Mouse (Mus musculus): ENCODE measurements around the gene Vat1. TPM values are rescaled to one million over a fixed set of nuclear protein-coding genes. Genes with fewer than 3 reads are reported as not detected.
"Not testable (repeated sequence)": the region's sequence is repeated elsewhere in the genome, so short reads cannot be mapped to it uniquely, and the experiment has no call there.

Vat1 gene
- polyA plus RNA-seq, 1 experiment, result 204 TPM

- TF ChIP-seq POLR2A (IDR thresholded peaks at IDR 0.05; ENCODE audit: borderline replicate concordance, extremely low read depth, insufficient read depth, insufficient read length, poor library complexity, severe bottlenecking) (no peak), CTCF (IDR thresholded peaks at IDR 0.05; ENCODE audit: borderline replicate concordance, extremely low read depth, insufficient read depth, insufficient read length) (peak; percentile 25; the same call in 1 of the 2 replicates)
- DNase-seq (ENCODE audit: low read depth), result no peak
Measured at GRCm38 (mm10) chr11:101450394-101450793, 15.6 kb downstream of the Vat1 start.

- not testable (repeated sequence) for DNase-seq (ENCODE audit: low read depth)
Measured at GRCm38 (mm10) chr11:101449596-101449995, 16.4 kb downstream of the Vat1 start.

GRCm38 (mm10) chr11:101448899-101449298, 17.1 kb downstream of the Vat1 start:
- TF ChIP-seq CTCF (IDR thresholded peaks at IDR 0.05; ENCODE audit: borderline replicate concordance, extremely low read depth, insufficient read depth, insufficient read length) (no peak), POLR2A (IDR thresholded peaks at IDR 0.05; ENCODE audit: borderline replicate concordance, extremely low read depth, insufficient read depth, insufficient read length, poor library complexity, severe bottlenecking) (no peak)
- no peak for DNase-seq (ENCODE audit: low read depth)

GRCm38 (mm10) chr11:101448274-101448746, 17.7 kb downstream of the Vat1 start, which contains the start of gene Ifi35:
Ifi35 (plus strand) TSS chr11:101448407.
- no peak for DNase-seq (ENCODE audit: low read depth)
- TF ChIP-seq CTCF (IDR thresholded peaks at IDR 0.05; ENCODE audit: borderline replicate concordance, extremely low read depth, insufficient read depth, insufficient read length) (no peak), POLR2A (IDR thresholded peaks at IDR 0.05; ENCODE audit: borderline replicate concordance, extremely low read depth, insufficient read depth, insufficient read length, poor library complexity, severe bottlenecking) (no peak)

- TF ChIP-seq POLR2A (IDR thresholded peaks at IDR 0.05; ENCODE audit: borderline replicate concordance, extremely low read depth, insufficient read depth, insufficient read length, poor library complexity, severe bottlenecking) (no peak), CTCF (IDR thresholded peaks at IDR 0.05; ENCODE audit: borderline replicate concordance, extremely low read depth, insufficient read depth, insufficient read length) (no peak)
- DNase-seq (ENCODE audit: low read depth), result no peak
Measured at GRCm38 (mm10) chr11:101447786-101448185, 18.2 kb downstream of the Vat1 start.

GRCm38 (mm10) chr11:101446860-101447259, 19.2 kb downstream of the Vat1 start:
- DNase-seq (ENCODE audit: low read depth), result not testable (repeated sequence)

- TF ChIP-seq POLR2A (IDR thresholded peaks at IDR 0.05; ENCODE audit: borderline replicate concordance, extremely low read depth, insufficient read depth, insufficient read length, poor library complexity, severe bottlenecking) (no peak), CTCF (IDR thresholded peaks at IDR 0.05; ENCODE audit: borderline replicate concordance, extremely low read depth, insufficient read depth, insufficient read length) (no peak)
- no peak for DNase-seq (ENCODE audit: low read depth)
Measured at GRCm38 (mm10) chr11:101446319-101446718, 19.7 kb downstream of the Vat1 start.

- DNase-seq (ENCODE audit: low read depth), result no peak
- no peak for TF ChIP-seq CTCF (IDR thresholded peaks at IDR 0.05; ENCODE audit: borderline replicate concordance, extremely low read depth, insufficient read depth, insufficient read length)
- TF ChIP-seq POLR2A (IDR thresholded peaks at IDR 0.05; ENCODE audit: borderline replicate concordance, extremely low read depth, insufficient read depth, insufficient read length, poor library complexity, severe bottlenecking), result no peak
Measured at GRCm38 (mm10) chr11:101442760-101443159, 23.3 kb downstream of the Vat1 start.

- peak; percentile 100 for DNase-seq (ENCODE audit: low read depth)
- TF ChIP-seq CTCF (IDR thresholded peaks at IDR 0.05; ENCODE audit: borderline replicate concordance, extremely low read depth, insufficient read depth, insufficient read length), result peak; percentile 77
- TF ChIP-seq POLR2A (IDR thresholded peaks at IDR 0.05; ENCODE audit: borderline replicate concordance, extremely low read depth, insufficient read depth, insufficient read length, poor library complexity, severe bottlenecking), result peak; percentile 66; the same call in 1 of the 2 replicates
Measured at GRCm38 (mm10) chr11:101442127-101442693, 23.8 kb downstream of the Vat1 start, which contains the start of gene Rpl27. Rpl27 (plus strand) TSS chr11:101442298.

- DNase-seq (ENCODE audit: low read depth), result not testable (repeated sequence)
Measured at GRCm38 (mm10) chr11:101441450-101442126, 24.4 kb downstream of the Vat1 start.

- not testable (repeated sequence) for DNase-seq (ENCODE audit: low read depth)
Measured at GRCm38 (mm10) chr11:101438006-101438405, 28.0 kb downstream of the Vat1 start.

- TF ChIP-seq POLR2A (IDR thresholded peaks at IDR 0.05; ENCODE audit: borderline replicate concordance, extremely low read depth, insufficient read depth, insufficient read length, poor library complexity, severe bottlenecking), result no peak
- no peak for TF ChIP-seq CTCF (IDR thresholded peaks at IDR 0.05; ENCODE audit: borderline replicate concordance, extremely low read depth, insufficient read depth, insufficient read length)
- no peak for DNase-seq (ENCODE audit: low read depth)
Measured at GRCm38 (mm10) chr11:101436916-101437315, 29.1 kb downstream of the Vat1 start.

GRCm38 (mm10) chr11:101435831-101436230, 30.2 kb downstream of the Vat1 start:
- no peak for TF ChIP-seq CTCF (IDR thresholded peaks at IDR 0.05; ENCODE audit: borderline replicate concordance, extremely low read depth, insufficient read depth, insufficient read length)
- TF ChIP-seq POLR2A (IDR thresholded peaks at IDR 0.05; ENCODE audit: borderline replicate concordance, extremely low read depth, insufficient read depth, insufficient read length, poor library complexity, severe bottlenecking), result no peak
- no peak for DNase-seq (ENCODE audit: low read depth)

All from brain, embryonic 14.5 days (tissue).